Mouse (Mus musculus): ENCODE data around the gene Wdr83. TPM values are rescaled to one million over a fixed set of nuclear protein-coding genes. Genes with fewer than 3 reads are reported as not detected.
"Not testable (repeated sequence)": the region's sequence is repeated elsewhere in the genome, so short reads cannot be mapped to it uniquely, and the experiment has no call there.

Gene Wdr83
- polyA plus RNA-seq, 1 experiment, result 19.7 TPM

- peaks cover 21% of the 10 kb centered on the region for H3K4me1 ChIP-seq
- TF ChIP-seq FLI1 (IDR thresholded peaks at IDR 0.05; ENCODE audit: low read length), result no peak
- no peak for TF ChIP-seq GATA1 (IDR thresholded peaks at IDR 0.05; ENCODE audit: borderline replicate concordance, low read length)
- H3K4me3 ChIP-seq (replicated peaks), result no peak overlapping the region
- H3K36me3 ChIP-seq (replicated peaks; ENCODE audit: low read length), result peaks cover 87% of the 10 kb centered on the region
- no peaks in the 10 kb centered on the region for H3K27me3 ChIP-seq (replicated peaks)
- peaks cover 5% of the 10 kb centered on the region; the same call in 1 of the 2 replicates for H3K9me3 ChIP-seq
Observed at GRCm38 (mm10) chr8:85096196-85096595, 15.1 kb upstream of the Wdr83 start.

GRCm38 (mm10) chr8:85095566-85095965 is 14.5 kb upstream of the Wdr83 start:
- no peaks in the 10 kb centered on the region for H3K27me3 ChIP-seq (replicated peaks)
- peaks cover 21% of the 10 kb centered on the region for H3K4me1 ChIP-seq
- H3K9me3 ChIP-seq, result no peaks in the 10 kb centered on the region
- H3K36me3 ChIP-seq (replicated peaks; ENCODE audit: low read length), result peaks cover 93% of the 10 kb centered on the region
- H3K4me3 ChIP-seq (replicated peaks), result no peak overlapping the region
- TF ChIP-seq FLI1 (IDR thresholded peaks at IDR 0.05; ENCODE audit: low read length), result no peak
- no peak for TF ChIP-seq GATA1 (IDR thresholded peaks at IDR 0.05; ENCODE audit: borderline replicate concordance, low read length)

GRCm38 (mm10) chr8:85095051-85095450 is 13.9 kb upstream of the Wdr83 start:
- TF ChIP-seq GATA1 (IDR thresholded peaks at IDR 0.05; ENCODE audit: borderline replicate concordance, low read length) (no peak), FLI1 (IDR thresholded peaks at IDR 0.05; ENCODE audit: low read length) (no peak)
- no peak overlapping the region for H3K4me3 ChIP-seq (replicated peaks)
- peaks cover 17% of the 10 kb centered on the region for H3K4me1 ChIP-seq
- H3K27me3 ChIP-seq (replicated peaks), result no peaks in the 10 kb centered on the region
- peaks cover 93% of the 10 kb centered on the region for H3K36me3 ChIP-seq (replicated peaks; ENCODE audit: low read length)
- no peaks in the 10 kb centered on the region for H3K9me3 ChIP-seq

- Histone ChIP-seq H3K27me3 (replicated peaks) (no peaks in the 10 kb centered on the region), H3K4me1 (peaks cover 7% of the 10 kb centered on the region), H3K4me3 (replicated peaks) (no peak overlapping the region), H3K9me3 (no peaks in the 10 kb centered on the region), H3K36me3 (replicated peaks; ENCODE audit: low read length) (peaks cover 91% of the 10 kb centered on the region)
- TF ChIP-seq GATA1 (IDR thresholded peaks at IDR 0.05; ENCODE audit: borderline replicate concordance, low read length) (no peak), FLI1 (IDR thresholded peaks at IDR 0.05; ENCODE audit: low read length) (no peak)
Observed at GRCm38 (mm10) chr8:85091526-85092090, 10.5 kb upstream of the Wdr83 start.

- no peaks in the 10 kb centered on the region for H3K9me3 ChIP-seq
- no peaks in the 10 kb centered on the region for H3K27me3 ChIP-seq (replicated peaks)
- no peak for TF ChIP-seq GATA1 (IDR thresholded peaks at IDR 0.05; ENCODE audit: borderline replicate concordance, low read length)
- no peak for TF ChIP-seq FLI1 (IDR thresholded peaks at IDR 0.05; ENCODE audit: low read length)
- no peak overlapping the region for H3K4me3 ChIP-seq (replicated peaks)
- peaks cover 88% of the 10 kb centered on the region for H3K36me3 ChIP-seq (replicated peaks; ENCODE audit: low read length)
- H3K4me1 ChIP-seq, result peaks cover 9% of the 10 kb centered on the region
Observed at GRCm38 (mm10) chr8:85090856-85091255, 9.8 kb upstream of the Wdr83 start.

- peaks cover 77% of the 10 kb centered on the region for H3K36me3 ChIP-seq (replicated peaks; ENCODE audit: low read length)
- TF ChIP-seq FLI1 (IDR thresholded peaks at IDR 0.05; ENCODE audit: low read length) (no peak), GATA1 (IDR thresholded peaks at IDR 0.05; ENCODE audit: borderline replicate concordance, low read length) (no peak)
- H3K9me3 ChIP-seq, result no peaks in the 10 kb centered on the region
- no peaks in the 10 kb centered on the region for H3K27me3 ChIP-seq (replicated peaks)
- no peak overlapping the region for H3K4me3 ChIP-seq (replicated peaks)
- peaks cover 30% of the 10 kb centered on the region for H3K4me1 ChIP-seq
Observed at GRCm38 (mm10) chr8:85088771-85089170, 7.7 kb upstream of the Wdr83 start.

GRCm38 (mm10) chr8:85086238-85086637 is 5.1 kb upstream of the Wdr83 start:
- H3K4me1 ChIP-seq, result peaks cover 44% of the 10 kb centered on the region
- TF ChIP-seq FLI1 (IDR thresholded peaks at IDR 0.05; ENCODE audit: low read length), result no peak
- TF ChIP-seq GATA1 (IDR thresholded peaks at IDR 0.05; ENCODE audit: borderline replicate concordance, low read length), result no peak
- no peaks in the 10 kb centered on the region for H3K27me3 ChIP-seq (replicated peaks)
- H3K4me3 ChIP-seq (replicated peaks), result no peak overlapping the region
- peaks cover 52% of the 10 kb centered on the region for H3K36me3 ChIP-seq (replicated peaks; ENCODE audit: low read length)
- H3K9me3 ChIP-seq, result no peaks in the 10 kb centered on the region

- peaks cover 45% of the 10 kb centered on the region for H3K36me3 ChIP-seq (replicated peaks; ENCODE audit: low read length)
Observed at GRCm38 (mm10) chr8:85084633-85085032, 3.5 kb upstream of the Wdr83 start.

GRCm38 (mm10) chr8:85083108-85083813 is 2.2 kb upstream of the Wdr83 start, which contains the start of gene Man2b1:
Gene Man2b1 (plus strand): TSS chr8:85083270.
- Histone ChIP-seq H3K27me3 (replicated peaks) (no peaks in the 10 kb centered on the region), H3K4me1 (peaks cover 69% of the 10 kb centered on the region), H3K36me3 (replicated peaks; ENCODE audit: low read length) (peaks cover 45% of the 10 kb centered on the region), H3K9me3 (no peaks in the 10 kb centered on the region), H3K4me3 (replicated peaks) (peak within 1 kb of the TSS; percentile 94)
- no peak for TF ChIP-seq FLI1 (IDR thresholded peaks at IDR 0.05; ENCODE audit: low read length)
- no peak for TF ChIP-seq GATA1 (IDR thresholded peaks at IDR 0.05; ENCODE audit: borderline replicate concordance, low read length)

More at GRCm38 (mm10) chr8:85084633-85085032, 3.5 kb upstream of the Wdr83 start:
- Histone ChIP-seq H3K4me1 (peaks cover 55% of the 10 kb centered on the region), H3K4me3 (replicated peaks) (peak overlapping the region; percentile 94), H3K9me3 (no peaks in the 10 kb centered on the region), H3K27me3 (replicated peaks) (no peaks in the 10 kb centered on the region)
- no peak for TF ChIP-seq FLI1 (IDR thresholded peaks at IDR 0.05; ENCODE audit: low read length)
- no peak for TF ChIP-seq GATA1 (IDR thresholded peaks at IDR 0.05; ENCODE audit: borderline replicate concordance, low read length)

- H3K27me3 ChIP-seq (replicated peaks); H3K9me3 ChIP-seq: not testable (repeated sequence)
- peak overlapping the region; percentile 94 for H3K4me3 ChIP-seq (replicated peaks)
- H3K36me3 ChIP-seq (replicated peaks; ENCODE audit: low read length), result peaks cover 41% of the 10 kb centered on the region
- H3K4me1 ChIP-seq, result peaks cover 70% of the 10 kb centered on the region
Observed at GRCm38 (mm10) chr8:85082169-85082568, 1.1 kb upstream of the Wdr83 start.

Data from megakaryocyte, embryonic 14.5 days (primary cell).